Mouse (Mus musculus) inflammation-experienced regulatory T-cells, adult 6 months (primary cell): ENCODE measurements around the gene a. TPM values are rescaled to one million over a fixed set of nuclear protein-coding genes. Genes with fewer than 3 reads are reported as not detected.
"Not testable (repeated sequence)": the region's sequence is repeated elsewhere in the genome, so short reads cannot be mapped to it uniquely, and the experiment has no call there.

Experiments
- ATAC-seq: one replicate; pipeline ENCODE4 v1.8.0; 2017
- polyA plus RNA-seq, 3 experiments: library from polyadenylated mRNA; unstranded; fragments of 100-300 nt; shearing (Covaris generic); gene quantifications; one replicate each; pipeline ENCODE4 v1.2.1; 2017

The a gene
- polyA plus RNA-seq, 3 experiments from 2014 or later = not detected

- no peak for ATAC-seq
Observed at GRCm38 (mm10) chr2:155011086-155011656, 220.0 kb downstream of the a start.

GRCm38 (mm10) chr2:155012991-155013390, 221.8 kb downstream of the a start:
- ATAC-seq = no peak

GRCm38 (mm10) chr2:155016751-155017150, 225.5 kb downstream of the a start:
- not testable (repeated sequence) for ATAC-seq

DNA sequence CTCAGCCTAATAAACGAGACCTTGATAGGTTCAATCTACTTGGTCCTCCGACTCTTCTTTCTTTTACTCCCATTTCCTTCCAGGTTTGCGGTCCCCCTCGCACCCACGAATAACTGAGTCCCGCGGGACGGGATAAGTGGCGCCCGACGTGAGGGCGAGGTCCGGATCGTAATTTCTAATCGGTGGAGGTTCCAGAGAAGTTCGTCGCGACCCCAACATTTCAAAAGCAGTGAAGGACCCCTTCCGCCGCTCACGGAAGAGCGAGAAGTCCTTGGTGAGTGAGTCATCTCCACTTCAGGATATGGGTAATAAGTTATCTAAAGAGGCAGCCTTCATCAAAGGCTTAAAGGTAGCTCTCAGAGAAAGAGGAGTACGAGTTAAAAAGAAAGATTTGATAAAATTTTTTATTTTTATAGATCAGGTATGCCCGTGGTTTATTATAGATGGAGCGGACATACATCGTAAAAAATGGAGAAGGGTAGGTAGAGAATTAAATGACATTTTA, 227.1 kb downstream of the a start, which contains the start of gene Gm14226:
Gene Gm14226 (plus strand): TSS at position 16 of the 505 bp plus-strand sequence.
- ATAC-seq = not testable (repeated sequence)

DNA sequence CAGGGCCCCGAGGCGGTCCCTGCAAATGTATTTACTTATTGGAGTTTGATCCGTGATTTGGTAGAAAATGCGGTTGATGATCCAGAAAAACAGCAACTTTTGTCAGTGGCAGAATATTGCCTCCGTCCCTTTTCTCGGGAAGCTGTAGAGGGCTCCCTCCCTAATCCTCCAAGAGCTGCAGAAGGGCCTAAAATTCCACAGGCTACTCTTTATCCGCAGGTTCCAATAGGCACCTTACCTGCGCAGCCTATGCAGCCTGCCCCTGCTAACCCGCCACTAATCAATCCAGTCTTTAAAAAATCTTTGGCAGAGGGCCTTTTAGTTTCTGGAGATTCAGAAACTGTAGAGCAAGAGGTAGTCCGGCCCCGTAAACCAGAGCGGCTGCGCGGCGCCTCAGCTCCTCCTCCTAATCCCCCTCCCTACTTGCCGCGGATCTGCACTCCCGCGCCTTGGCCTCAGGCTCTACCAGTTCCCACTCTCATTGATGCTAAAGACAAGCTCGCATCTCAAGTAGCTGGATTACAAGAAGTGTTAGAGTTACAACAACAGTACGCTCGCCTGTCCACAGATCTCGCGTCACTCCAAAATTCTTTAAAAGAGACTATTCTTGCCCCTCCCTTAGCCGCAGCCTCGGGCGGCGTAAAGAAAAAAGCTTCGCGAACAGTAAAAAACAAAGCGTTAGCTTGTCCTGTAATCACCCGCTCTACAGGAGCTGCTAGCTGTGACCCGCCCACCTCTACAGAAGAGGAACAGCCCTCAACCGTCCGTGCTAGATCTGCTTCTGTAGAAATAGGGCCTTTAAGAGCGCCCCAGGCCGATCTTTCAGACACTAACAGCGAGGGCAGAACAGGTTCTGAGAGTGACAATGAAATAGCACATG, 227.8 kb downstream of the a start:
- peak; percentile 83 for ATAC-seq

DNA sequence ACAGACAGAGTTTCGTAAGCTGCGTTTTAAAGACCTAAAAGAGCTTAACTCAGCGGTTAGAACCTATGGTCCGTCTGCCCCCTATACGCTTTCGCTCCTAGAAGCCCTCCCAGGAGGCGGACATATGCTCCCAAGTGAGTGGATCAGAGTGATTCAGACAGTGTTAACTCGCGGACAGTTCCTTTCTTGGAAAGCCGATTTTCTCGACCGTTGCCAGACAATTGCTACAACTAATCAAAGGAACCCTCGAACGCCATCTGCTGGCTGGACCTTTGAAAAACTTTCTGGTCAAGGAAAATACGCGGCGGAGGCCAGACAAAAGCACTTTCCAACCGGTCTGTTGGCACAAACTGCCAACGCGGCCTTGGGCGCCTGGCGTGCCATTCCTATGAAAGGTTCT, 228.5 kb downstream of the a start:
- peak; percentile 20 for ATAC-seq

DNA sequence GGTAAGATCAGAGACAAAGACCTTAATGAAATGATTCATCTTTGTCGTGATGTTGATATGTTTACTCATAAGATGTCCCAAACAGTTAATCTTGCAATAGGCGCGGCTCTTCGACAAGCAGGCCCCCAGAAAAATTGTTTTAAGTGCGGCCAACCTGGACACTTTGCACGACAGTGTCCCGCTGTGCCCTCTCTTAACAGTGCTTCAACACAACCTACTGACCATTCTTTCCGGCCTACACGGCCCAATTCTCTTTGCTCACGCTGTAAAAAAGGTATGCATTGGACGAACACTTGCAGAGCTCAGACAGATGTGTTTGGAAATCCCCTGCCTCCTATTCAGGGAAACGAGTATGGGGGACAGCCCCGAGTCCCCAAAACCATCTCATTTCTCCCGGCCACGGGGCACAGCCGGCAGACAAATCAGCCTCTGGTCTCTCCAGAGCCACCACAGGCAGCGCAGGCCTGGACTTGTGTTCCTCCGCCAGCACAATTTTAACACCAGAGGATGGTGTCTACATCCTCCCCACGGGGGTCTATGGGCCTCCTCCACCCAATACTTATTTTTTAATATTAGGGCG, 229.1 kb downstream of the a start:
- not testable (repeated sequence) for ATAC-seq

- no peak for ATAC-seq
Observed at GRCm38 (mm10) chr2:155030831-155031230, 239.6 kb downstream of the a start.

DNA sequence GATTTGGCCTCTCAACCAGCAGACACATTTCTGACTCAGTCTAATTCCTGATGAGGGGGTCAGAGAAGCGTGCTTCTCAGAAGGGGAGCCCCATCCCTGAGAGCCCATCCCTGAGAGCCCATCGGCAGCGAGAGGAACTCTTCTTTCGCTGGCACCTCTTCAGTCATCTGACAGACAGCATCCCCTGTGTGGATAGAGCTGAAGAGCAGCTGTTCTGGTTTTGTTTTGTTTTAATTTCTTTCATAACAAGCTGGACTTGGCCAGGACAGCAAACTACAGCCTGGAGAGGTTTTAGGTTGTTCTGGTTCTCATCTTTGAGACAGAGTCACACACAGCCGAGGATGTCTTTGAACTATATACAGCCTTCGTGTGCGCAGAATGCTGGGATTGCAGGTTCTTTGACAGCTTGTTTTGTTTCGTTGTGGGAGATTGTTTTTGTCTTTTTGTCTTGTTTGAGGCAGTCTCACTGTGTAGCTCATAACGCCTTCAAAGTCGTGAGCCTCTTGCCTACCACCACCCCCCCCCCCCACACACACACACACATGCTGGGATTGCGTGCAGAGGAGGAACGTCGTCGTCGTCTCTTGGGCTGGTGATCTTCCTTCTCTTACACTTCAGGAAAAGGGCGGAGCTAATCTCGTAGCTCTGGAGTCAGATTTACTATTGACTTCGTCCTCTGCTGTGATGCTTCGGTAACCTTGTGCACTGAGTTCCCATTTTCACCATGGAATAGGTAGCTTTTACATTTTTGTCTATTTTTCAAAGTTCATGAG, 241.9 kb downstream of the a start:
- no peak for ATAC-seq

DNA sequence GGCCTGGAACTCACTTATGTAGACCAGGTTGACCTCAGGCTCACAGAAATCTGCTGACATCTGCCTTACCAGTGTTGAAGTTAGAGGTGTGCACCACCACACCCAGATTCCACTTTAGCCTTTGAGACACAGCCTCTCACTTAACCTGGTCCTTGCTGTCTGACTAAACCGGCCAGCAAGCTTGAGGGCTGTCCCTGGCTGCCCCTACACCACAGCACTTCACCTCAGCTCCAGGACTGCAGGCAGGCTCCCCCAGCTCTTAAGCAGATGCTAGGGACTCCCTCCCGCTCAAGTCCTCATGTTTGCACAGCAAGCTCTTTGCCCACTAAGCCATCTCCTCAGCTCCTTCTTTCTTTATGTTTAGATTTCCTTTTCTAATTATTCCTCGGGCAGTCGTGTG, 248.8 kb downstream of the a start:
- no peak for ATAC-seq

DNA sequence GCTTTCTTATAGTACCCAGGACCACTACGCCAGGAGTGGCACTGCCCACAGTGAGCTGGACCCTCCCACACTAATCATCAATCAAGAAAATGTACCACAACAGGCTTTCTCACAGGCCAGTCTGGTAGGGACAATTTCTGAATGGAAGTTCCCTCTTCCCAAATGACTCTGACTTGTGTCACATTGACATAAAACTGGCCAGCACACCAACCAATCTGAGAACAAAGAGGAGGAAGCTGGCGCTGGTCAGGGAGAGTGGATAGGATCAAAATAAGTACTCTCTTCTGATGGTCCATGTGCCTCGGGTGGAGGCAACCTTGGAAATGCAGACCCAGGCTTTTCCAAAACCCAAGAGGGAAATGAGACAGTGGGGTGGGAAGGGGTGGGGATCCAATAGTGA, 253.3 kb downstream of the a start:
- no peak for ATAC-seq

- ATAC-seq = no peak
Observed at GRCm38 (mm10) chr2:155045075-155045474, 253.9 kb downstream of the a start.

DNA sequence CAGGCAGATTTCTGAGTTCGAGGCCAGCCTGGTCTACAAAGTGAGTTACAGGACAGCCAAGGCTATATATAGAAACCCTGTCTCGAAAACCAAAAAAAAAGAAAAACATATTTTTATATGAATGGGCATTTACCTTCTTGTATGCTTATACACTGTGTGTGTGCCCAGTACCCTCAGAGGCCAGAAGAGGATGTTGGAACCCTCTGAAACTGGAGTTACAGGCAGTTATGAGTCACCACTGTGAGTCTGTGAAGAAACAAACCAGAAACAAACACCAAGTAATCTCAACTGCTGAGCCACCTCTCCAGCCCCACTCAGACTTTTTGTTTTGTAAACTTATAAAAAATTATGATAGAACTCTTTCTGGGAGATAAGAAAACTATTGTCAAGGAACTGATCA, 255.6 kb downstream of the a start:
- ATAC-seq = no peak

DNA sequence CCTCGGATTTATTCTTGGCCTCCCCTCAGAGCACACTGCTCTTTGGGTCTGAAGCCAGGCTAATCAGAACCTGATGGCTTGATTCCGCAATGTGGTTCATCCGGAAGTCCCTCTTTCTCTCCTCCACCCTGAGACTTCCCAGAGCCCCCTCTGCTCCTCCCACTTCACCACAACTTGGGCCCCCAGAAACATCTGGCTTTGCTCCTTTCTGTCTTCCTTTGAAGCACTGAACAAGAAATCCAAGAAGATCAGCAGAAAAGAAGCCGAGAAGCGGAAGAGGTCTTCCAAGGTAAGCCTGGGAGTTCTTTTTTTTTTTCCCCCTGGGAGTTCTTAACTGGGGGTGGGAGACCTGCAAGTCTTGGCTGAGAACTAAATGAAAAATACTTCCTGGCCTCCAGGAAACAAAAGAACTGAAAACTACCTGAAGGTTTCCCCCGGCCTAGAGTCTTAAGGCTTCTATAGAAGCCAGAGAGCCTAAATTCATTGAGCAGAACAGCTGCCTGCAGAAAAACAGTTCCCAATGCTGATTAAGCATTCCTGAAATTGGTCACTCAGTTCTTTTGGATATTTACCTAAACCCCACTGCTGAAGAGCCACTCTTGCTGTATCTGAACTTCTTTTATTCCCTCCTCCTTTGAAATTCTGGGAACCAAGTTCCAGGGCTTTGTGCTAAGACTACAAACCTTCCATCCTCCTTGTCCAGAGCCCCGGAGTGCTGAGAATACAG, 256.4 kb downstream of the a start:
- ATAC-seq = no peak

GRCm38 (mm10) chr2:155050108-155050503, 258.9 kb downstream of the a start:
- ATAC-seq = peak; percentile 11

GRCm38 (mm10) chr2:155050504-155051236, 259.5 kb downstream of the a start:
- ATAC-seq = peak; percentile 97

DNA sequence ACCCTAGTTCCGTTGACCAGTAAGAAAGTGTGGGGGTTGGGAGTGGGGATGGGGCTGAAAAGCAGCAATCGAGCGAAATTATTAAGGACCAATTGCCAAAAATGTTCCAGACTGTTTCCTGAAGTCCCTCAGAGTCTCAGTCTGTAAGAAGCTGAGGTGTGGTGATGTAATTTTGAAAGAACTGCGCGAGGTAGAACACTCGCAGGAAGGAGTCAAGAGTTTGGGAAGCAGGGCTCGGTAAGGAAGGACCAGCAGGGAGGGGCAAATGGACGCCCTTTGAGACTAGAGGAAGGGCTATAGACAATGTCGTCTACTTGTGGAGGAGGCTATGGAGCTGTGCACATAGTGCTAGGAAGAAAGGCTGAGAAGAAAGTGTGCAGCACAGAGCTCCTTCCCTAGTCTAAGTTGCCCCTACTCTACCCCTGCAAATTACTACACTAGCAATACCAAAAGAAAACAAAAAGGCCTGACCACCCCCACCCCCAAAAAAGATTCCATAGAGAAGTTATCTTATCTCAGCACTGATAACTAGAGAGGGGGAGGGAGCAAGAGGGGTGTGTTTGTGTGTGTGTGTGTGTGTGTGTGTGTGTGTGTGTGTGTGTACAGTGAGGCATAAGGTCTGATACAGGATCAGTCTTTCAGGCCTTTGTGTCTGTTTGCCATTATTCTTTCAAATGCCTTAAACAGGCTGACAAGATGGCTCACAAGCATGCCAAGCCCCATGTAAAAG, 260.6 kb downstream of the a start:
- no peak for ATAC-seq

DNA sequence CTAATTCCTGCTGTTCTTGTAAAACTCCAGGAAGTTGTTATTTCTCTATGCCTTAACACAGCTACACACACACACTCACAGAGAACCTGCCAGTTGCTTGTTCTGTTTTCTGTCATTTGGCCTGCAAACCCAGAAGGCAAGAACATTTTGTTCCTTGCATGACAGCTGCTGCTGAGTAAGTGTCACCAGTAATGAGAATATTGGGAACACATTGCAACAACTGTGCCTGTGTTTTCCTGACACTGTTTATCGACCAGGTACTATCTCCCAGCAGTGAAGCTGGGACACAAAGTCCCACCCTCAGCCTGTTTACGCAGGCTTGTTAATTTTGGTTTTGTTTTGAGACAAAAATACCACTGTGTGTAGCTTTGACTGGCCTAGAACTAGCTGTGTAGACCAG, 261.5 kb downstream of the a start:
- no peak for ATAC-seq

- ATAC-seq = not testable (repeated sequence)
Observed at GRCm38 (mm10) chr2:155053512-155053911, 262.3 kb downstream of the a start.

- ATAC-seq = no peak
Observed at GRCm38 (mm10) chr2:155054672-155055071, 263.5 kb downstream of the a start.
